Mouse (Mus musculus) liver, postnatal 0 days (tissue): ENCODE data around the gene Msl1. TPM values are rescaled to one million over a fixed set of nuclear protein-coding genes. Genes with fewer than 3 reads are reported as not detected.
A peak's percentile ranks its signal among the peaks of the same experiment; 100 is the strongest.

Experiments
- ATAC-seq: fragments of 200-750 bp; cut with Nextera tagmentation; 2 replicates; pipeline ENCODE4 v1.8.0; 2017; ENCODE audit warnings: mild to moderate bottlenecking, moderate library complexity
- DNase-seq: peaks from one replicate; pipeline ENCODE4 v3.0.0-alpha.2; 2016
- H3K27ac ChIP-seq: fragments of 300-500 bp; sonication (generic); 2 replicates; pipeline ENCODE4 v1.5.1; 2014; ENCODE audit warnings: antibody characterized with exemption, moderate library complexity, mild to moderate bottlenecking, low read depth
- H3K27me3 ChIP-seq: fragments of 300-500 bp; sonication (generic); 2 replicates; pipeline ENCODE4 v1.6.1; 2014; ENCODE audit warnings: low read length, control low read depth, mixed read lengths; ENCODE audit not compliant: insufficient read depth
- H3K36me3 ChIP-seq: fragments of 300-500 bp; sonication (generic); replicated peaks from 2 replicates; pipeline ENCODE4 v1.6.1; 2014; ENCODE audit warnings: mild to moderate bottlenecking, control low read depth, low read length, moderate library complexity, mixed read lengths; ENCODE audit not compliant: insufficient read depth
- H3K4me1 ChIP-seq: fragments of 300-500 bp; sonication (generic); 2 replicates; pipeline ENCODE4 v1.6.1; 2014; ENCODE audit warnings: antibody characterized with exemption, mild to moderate bottlenecking, control low read depth; ENCODE audit not compliant: insufficient read depth
- H3K4me2 ChIP-seq: fragments of 300-500 bp; sonication (generic); 2 replicates; pipeline ENCODE4 v1.6.1; 2014; ENCODE audit warnings: low read depth, mild to moderate bottlenecking, low read length, moderate library complexity, mixed read lengths
- H3K4me3 ChIP-seq: fragments of 300-500 bp; sonication (generic); 2 replicates; pipeline ENCODE4 v1.5.1; 2014; ENCODE audit warnings: low read depth, low read length
- H3K9ac ChIP-seq: fragments of 300-500 bp; sonication (generic); replicated peaks from 2 replicates; pipeline ENCODE4 v1.6.1; 2014; ENCODE audit warnings: mild to moderate bottlenecking, moderate library complexity
- H3K9me3 ChIP-seq: fragments of 300-500 bp; sonication (generic); 2 replicates; pipeline ENCODE4 v1.6.1; 2016; ENCODE audit warnings: mild to moderate bottlenecking, control low read depth, low read length, mixed read lengths
- CTCF ChIP-seq: sonication (generic); IDR thresholded peaks from 2 replicates; pipeline ENCODE4 v1.5.1; 2016; ENCODE audit warnings: antibody characterized with exemption, low read depth
- EP300 ChIP-seq: IDR thresholded peaks from 2 replicates; pipeline ENCODE4 v1.6.1; 2016; ENCODE audit warnings: antibody characterized with exemption, low read depth, mild to moderate bottlenecking
- WGBS: fragments of 180-500 bp; shearing (Covaris S2); extraction: QIAGEN DNeasy Blood & Tissue Kit; methylation state at CpG from one replicate; pipeline ENCODE4 v1.1.7; 2014; ENCODE audit not compliant: insufficient replicate concordance; 5-methylcytosine and 5-hydroxymethylcytosine counted together
- polyA plus RNA-seq: library from polyadenylated mRNA; unstranded; fragments of >200 nt; fragmentation: Nextera tagmentation; extraction: Ambion mirVana; gene quantifications from 2 replicates; pipeline ENCODE4 v1.2.1, GENCODE M21; 2015

The Msl1 gene
- polyA plus RNA-seq, 1 experiment from 2014 or later = 5.4 TPM

- H3K4me2 ChIP-seq = no peak overlapping the region
- no peak for TF ChIP-seq EP300
- no peak for TF ChIP-seq CTCF
- WGBS = 32% methylated on average over 14 of the region's 14 CpGs
- ATAC-seq (no peak), DNase-seq (no peak)
- H3K27ac ChIP-seq = peak overlapping the region; percentile 98
- H3K9ac ChIP-seq = no peak overlapping the region
- H3K4me3 ChIP-seq = no peak overlapping the region
- no peaks in the 10 kb centered on the region for H3K27me3 ChIP-seq
- no peaks in the 10 kb centered on the region for H3K36me3 ChIP-seq
- H3K9me3 ChIP-seq = no peaks in the 10 kb centered on the region
- peaks cover 51% of the 10 kb centered on the region for H3K4me1 ChIP-seq
Measured at GRCm38 (mm10) chr11:98781851-98782512, 13.3 kb upstream of the Msl1 start.

GRCm38 (mm10) chr11:98782651-98783235 is 12.6 kb upstream of the Msl1 start:
- Histone ChIP-seq H3K4me1 (peaks cover 48% of the 10 kb centered on the region), H3K9ac (peak overlapping the region; percentile 63), H3K4me3 (peak overlapping the region; percentile 35), H3K27me3 (no peaks in the 10 kb centered on the region), H3K36me3 (no peaks in the 10 kb centered on the region), H3K27ac (peak overlapping the region; percentile 98), H3K4me2 (peak overlapping the region; percentile 74), H3K9me3 (no peaks in the 10 kb centered on the region)
- 8% methylated on average over 17 of the region's 17 CpGs for WGBS
- DNase-seq (peak; percentile 35), ATAC-seq (no peak)
- TF ChIP-seq CTCF (no peak), EP300 (no peak)

- Histone ChIP-seq H3K27me3 (no peaks in the 10 kb centered on the region), H3K4me3 (peak overlapping the region; percentile 35), H3K4me2 (peak overlapping the region; percentile 74), H3K27ac (peak overlapping the region; percentile 98), H3K9ac (peak overlapping the region; percentile 63), H3K4me1 (peaks cover 50% of the 10 kb centered on the region), H3K9me3 (no peaks in the 10 kb centered on the region), H3K36me3 (no peaks in the 10 kb centered on the region)
- WGBS = under 1% methylated on average over 20 of the region's 20 CpGs
- ATAC-seq = peak; percentile 82
- DNase-seq = peak; percentile 90
- TF ChIP-seq EP300 (peak; percentile 86), CTCF (no peak)
Measured at GRCm38 (mm10) chr11:98783236-98783696, 12.1 kb upstream of the Msl1 start.

DNA sequence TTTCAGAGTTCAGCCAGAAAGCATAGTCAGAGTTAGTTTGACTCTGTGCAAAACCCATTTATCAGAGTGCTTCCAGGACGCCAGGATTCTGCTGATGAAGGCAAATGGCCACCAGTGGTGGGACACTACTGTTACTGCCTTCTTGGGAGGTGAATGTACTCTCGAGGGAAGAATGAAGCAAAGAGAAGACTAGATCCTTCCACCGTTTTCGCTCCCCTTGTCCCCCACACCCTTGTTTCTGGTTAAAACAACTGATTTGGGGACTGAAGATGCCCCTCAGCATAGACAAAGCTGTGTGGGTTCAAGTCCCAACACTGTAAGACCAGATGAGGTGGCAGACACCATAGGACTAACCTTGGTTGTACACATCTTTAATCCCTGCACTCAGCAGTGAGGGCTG is 11.2 kb upstream of the Msl1 start:
- no peak for DNase-seq
- no peaks in the 10 kb centered on the region for H3K27me3 ChIP-seq
- H3K4me3 ChIP-seq = no peak overlapping the region
- H3K4me2 ChIP-seq = no peak overlapping the region
- 62% methylated on average over 4 of the region's 4 CpGs for WGBS
- no peak for ATAC-seq
- no peak overlapping the region for H3K9ac ChIP-seq
- TF ChIP-seq CTCF (no peak), EP300 (no peak)
- H3K27ac ChIP-seq = peak overlapping the region; percentile 98
- H3K4me1 ChIP-seq = peaks cover 55% of the 10 kb centered on the region
- H3K36me3 ChIP-seq = no peaks in the 10 kb centered on the region
- H3K9me3 ChIP-seq = no peaks in the 10 kb centered on the region

GRCm38 (mm10) chr11:98785214-98785613 is 10.1 kb upstream of the Msl1 start:
- DNase-seq (no peak), ATAC-seq (no peak)
- H3K36me3 ChIP-seq = no peaks in the 10 kb centered on the region
- no peak for TF ChIP-seq CTCF
- no peak for TF ChIP-seq EP300
- no peaks in the 10 kb centered on the region for H3K9me3 ChIP-seq
- no peak overlapping the region for H3K4me3 ChIP-seq
- no peaks in the 10 kb centered on the region for H3K27me3 ChIP-seq
- peak overlapping the region; percentile 91 for H3K27ac ChIP-seq
- peak overlapping the region; percentile 33 for H3K9ac ChIP-seq
- 65% methylated on average over 10 of the region's 10 CpGs for WGBS
- peaks cover 61% of the 10 kb centered on the region for H3K4me1 ChIP-seq
- H3K4me2 ChIP-seq = peak overlapping the region; percentile 65; the same call in 1 of the 2 replicates

DNA sequence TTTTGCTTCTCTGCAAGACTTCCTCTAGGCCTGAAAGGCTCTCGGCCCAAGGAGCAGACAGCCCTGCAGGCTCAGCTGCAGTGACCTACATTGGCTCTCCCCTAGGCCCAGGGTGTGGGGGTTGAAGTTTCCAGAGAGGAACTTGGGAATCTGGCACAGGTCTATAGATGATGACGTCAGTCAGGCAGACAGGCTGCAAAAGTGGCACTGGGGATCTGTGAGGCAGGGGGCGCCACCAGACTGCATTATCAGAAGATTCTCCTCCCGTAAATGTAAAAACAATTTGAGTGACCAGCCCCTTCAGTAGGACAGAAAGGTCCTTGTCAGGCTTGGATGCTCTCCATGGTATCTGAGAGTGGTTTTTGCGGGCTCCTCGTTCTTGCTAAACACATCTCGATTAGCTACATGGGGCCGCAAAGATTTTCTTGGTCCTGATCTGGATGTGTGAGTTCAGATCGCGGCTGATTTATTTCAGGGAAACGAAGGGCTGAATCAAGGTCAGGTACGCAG is 9.5 kb upstream of the Msl1 start:
- WGBS = 2% methylated on average over 12 of the region's 12 CpGs
- TF ChIP-seq EP300 = no peak
- peak; percentile 71 for TF ChIP-seq CTCF
- Histone ChIP-seq H3K4me1 (peaks cover 61% of the 10 kb centered on the region), H3K9me3 (no peaks in the 10 kb centered on the region), H3K9ac (peak overlapping the region; percentile 46), H3K4me2 (peak overlapping the region; percentile 65), H3K36me3 (no peaks in the 10 kb centered on the region), H3K27me3 (no peaks in the 10 kb centered on the region), H3K4me3 (0 out of 2 replicates have a peak overlapping the region, but pooled peaks have one; percentile 14), H3K27ac (peak overlapping the region; percentile 91)
- peak; percentile 75 for DNase-seq
- ATAC-seq = no peak
